Mouse (Mus musculus) duodenum, adult 2 months (tissue): Measurements from ENCODE around the gene Coch. TPM values are rescaled to one million over a fixed set of nuclear protein-coding genes. Genes with fewer than 3 reads are reported as not detected.

ENCODE experiments used
- polyA plus RNA-seq: library from polyadenylated mRNA; depleted of rRNA; stranded (reverse); fragments of >200 nt; gene quantifications from 2 replicates; pipeline ENCODE4 v1.2.3, GENCODE M21; 2012; ENCODE audit warnings: low replicate concordance; rRNA removed

Gene Coch
- 0.14 and 0.59 TPM in 2 replicates for polyA plus RNA-seq

GRCm38 (mm10) chr12:51593229-51594029 is at the start of gene Coch:
TSS of gene Coch (plus strand) at chr12:51593341.

Other genes starting within 250 kb of the Coch start
- gene G2e3, start 245.3 kb upstream of the Coch start, polyA plus RNA-seq: 0.14 and 0.19 TPM in 2 replicates
- gene Scfd1, start 215.8 kb upstream of the Coch start, polyA plus RNA-seq: 1.3 and 1.4 TPM in 2 replicates
- 2.1 and 5.4 TPM in 2 replicates for gene Ap4s1, start 97.7 kb downstream of the Coch start, polyA plus RNA-seq
- gene Strn3, start 98.6 kb downstream of the Coch start, polyA plus RNA-seq: 6.5 and 7.1 TPM in 2 replicates
- 3.0 and 4.4 TPM in 2 replicates for gene Hectd1, start 236.2 kb downstream of the Coch start, polyA plus RNA-seq